28 mouse cellular contexts compared by ENCODE assay signal in the genomic region with DNA sequence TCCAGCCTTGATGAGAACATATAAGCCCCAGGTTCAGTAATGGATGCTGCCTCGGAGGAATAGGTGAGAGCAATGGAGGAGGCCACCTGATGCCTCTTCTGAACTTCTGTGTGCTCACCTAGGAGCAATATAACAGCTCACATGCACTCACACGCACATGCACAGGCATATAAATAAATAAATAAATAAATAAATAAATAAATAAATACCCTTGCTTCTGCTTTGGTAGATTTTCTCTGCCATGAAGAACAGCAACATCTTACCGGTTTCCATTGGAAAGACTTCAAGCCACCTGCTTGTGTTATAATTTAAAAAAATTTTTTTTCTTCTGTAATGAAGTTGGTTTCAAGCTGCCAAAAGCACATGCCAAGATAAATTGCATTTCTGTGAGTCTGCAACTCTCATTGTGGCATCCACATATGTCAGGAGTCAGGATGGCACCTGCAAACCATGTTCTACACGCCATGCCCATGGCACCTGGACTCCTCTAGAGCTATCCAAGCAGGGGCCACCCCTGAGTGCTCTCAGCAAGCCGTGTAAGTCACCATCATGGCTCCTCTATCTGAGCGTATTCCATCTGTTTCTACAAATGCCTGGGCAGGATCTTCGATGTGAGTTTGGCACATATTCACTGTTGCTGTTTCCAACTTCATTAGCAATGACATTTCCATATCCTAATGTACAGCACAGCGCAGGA.
A peak's percentile ranks its signal among the peaks of the same experiment; 100 is the strongest.
DNase-seq lines count a peak whose midpoint lies in the region; ATAC-seq lines count a peak whose summit lies in the region.
"Had no signal": no experiment of that assay in that cellular context is flagged by ENCODE, and none has a peak within 500 bp of the region (broad histone marks: within the 10 kb centered on the region; RNA-seq: fewer than 3 reads in every experiment).

No protein-coding gene starts in this region.

- H3K9me3 ChIP-seq in forebrain, embryonic 14.5 days (replicated peaks; ENCODE audit: control insufficient read depth, low read length), result no peaks in the 10 kb centered on the region
- no peaks in the 10 kb centered on the region for H3K9me3 ChIP-seq in forebrain, embryonic 11.5 days (ENCODE audit: control insufficient read depth, low read length)
- H3K9me3 ChIP-seq in forebrain, embryonic 16.5 days (ENCODE audit: control insufficient read depth, low read length), result no peaks in the 10 kb centered on the region
- H3K9me3 ChIP-seq in kidney, embryonic 16.5 days (ENCODE audit: low read length), result no peaks in the 10 kb centered on the region
- H3K9me3 ChIP-seq: heart, embryonic 12.5 days; hindbrain, embryonic 15.5 days; intestine, embryonic 15.5 days; limb, embryonic 13.5 days; liver, embryonic 12.5 days; midbrain, embryonic 13.5 days had no signal

- intact Hi-C loops in left cerebral cortex, postnatal 25 days (cut with DNase I), result no loop called here
- intact Hi-C loops in left cerebral cortex, postnatal 4 days (cut with DNase I), result no loop called here

- H3K27ac ChIP-seq in forebrain, embryonic 14.5 days (ENCODE audit: low read depth, low read length), result no peak overlapping the region; the same call in 1 of the 2 replicates
- H3K27ac ChIP-seq in forebrain, embryonic 11.5 days (ENCODE audit: low read depth, low read length), result no peak overlapping the region
- peak overlapping the region; percentile 57; the same call in 1 of the 2 replicates for H3K27ac ChIP-seq in forebrain, embryonic 16.5 days (ENCODE audit: low read length)
- no peak overlapping the region for H3K27ac ChIP-seq in kidney, embryonic 16.5 days (ENCODE audit: low read length)
- H3K27ac ChIP-seq: gastrocnemius, adult 2 months; heart, adult 2 months; hindbrain, embryonic 15.5 days; intestine, embryonic 15.5 days; limb, embryonic 13.5 days; liver, embryonic 12.5 days; midbrain, embryonic 13.5 days had no signal

- H3K27me3 ChIP-seq in forebrain, embryonic 14.5 days (replicated peaks; ENCODE audit: control insufficient read depth, insufficient read depth, low read length), result no peaks in the 10 kb centered on the region
- H3K27me3 ChIP-seq in forebrain, embryonic 11.5 days (ENCODE audit: control insufficient read depth, insufficient read depth, low read length), result no peaks in the 10 kb centered on the region
- no peaks in the 10 kb centered on the region for H3K27me3 ChIP-seq in forebrain, embryonic 16.5 days (replicated peaks; ENCODE audit: control insufficient read depth, insufficient read depth, low read length)
- H3K27me3 ChIP-seq in kidney, embryonic 16.5 days (ENCODE audit: insufficient read depth, low read length), result no peaks in the 10 kb centered on the region
- H3K27me3 ChIP-seq: heart, embryonic 12.5 days; hindbrain, embryonic 15.5 days; intestine, embryonic 15.5 days; limb, embryonic 13.5 days; liver, embryonic 12.5 days; megakaryocyte, embryonic 14.5 days; midbrain, embryonic 13.5 days had no signal

- peak; percentile 63 for DNase-seq in forebrain, embryonic 14.5 days (ENCODE audit: low spot score)
- DNase-seq in forebrain, embryonic 11.5 days (ENCODE audit: low spot score), result no peak
- DNase-seq in left cerebral cortex, postnatal 25 days (ENCODE audit: low spot score in 2 of 2), result peak; percentile 5 to 8
- DNase-seq in left cerebral cortex, postnatal 4 days, result no peak
- DNase-seq in layer of hippocampus, postnatal 14 days (ENCODE audit: low spot score in 2 of 2), result peak; percentile 23 to 43
- no peak for DNase-seq in adrenal gland, postnatal 36 days
- DNase-seq: adrenal gland, postnatal 14 days; cerebellum, adult 9-10 months; gastrocnemius, adult 2 months; gastrocnemius, postnatal 36 days; heart, adult 2 months; heart, postnatal 4 days; kidney, adult 8-10 months; kidney, postnatal 10 days; lung, adult 18-20 months; lung, postnatal 4 days; thymus, postnatal 4 days had no signal

- H3K9ac ChIP-seq in forebrain, embryonic 14.5 days (ENCODE audit: low read length), result no peak overlapping the region
- H3K9ac ChIP-seq in forebrain, embryonic 11.5 days (ENCODE audit: low read length), result no peak overlapping the region
- H3K9ac ChIP-seq in forebrain, embryonic 16.5 days (replicated peaks; ENCODE audit: low read depth, low read length), result no peak overlapping the region
- no peak overlapping the region for H3K9ac ChIP-seq in kidney, embryonic 16.5 days (replicated peaks; ENCODE audit: low read length)
- H3K9ac ChIP-seq: heart, embryonic 12.5 days; hindbrain, embryonic 15.5 days; intestine, embryonic 15.5 days; limb, embryonic 13.5 days; liver, embryonic 12.5 days; midbrain, embryonic 13.5 days had no signal

- ATAC-seq in forebrain, embryonic 14.5 days, result peak; percentile 84; the same call in 1 of the 2 replicates
- ATAC-seq in forebrain, embryonic 11.5 days (replicated peaks; ENCODE audit: low FRiP score), result no peak
- peak; percentile 95 for ATAC-seq in forebrain, embryonic 16.5 days
- ATAC-seq in kidney, embryonic 16.5 days (ENCODE audit: low FRiP score, low TSS enrichment), result no peak
- ATAC-seq: CD4-positive, CD25-positive, alpha-beta regulatory T cell, adult 4 months; intestine, embryonic 15.5 days; liver, embryonic 12.5 days; lung, postnatal 0 days; midbrain, embryonic 13.5 days had no signal

- H3K4me3 ChIP-seq in forebrain, embryonic 14.5 days (ENCODE audit: low read depth, low read length), result no peak overlapping the region
- H3K4me3 ChIP-seq in forebrain, embryonic 11.5 days (ENCODE audit: low read depth, low read length), result no peak overlapping the region
- no peak overlapping the region for H3K4me3 ChIP-seq in forebrain, embryonic 16.5 days (replicated peaks; ENCODE audit: low read length)
- H3K4me3 ChIP-seq in kidney, embryonic 16.5 days (ENCODE audit: low read length), result no peak overlapping the region
- H3K4me3 ChIP-seq: gastrocnemius, adult 2 months; heart, adult 2 months; heart, embryonic 12.5 days; hindbrain, embryonic 15.5 days; intestine, embryonic 15.5 days; limb, embryonic 13.5 days; liver, embryonic 12.5 days; megakaryocyte, embryonic 14.5 days; midbrain, embryonic 13.5 days had no signal

- no peaks in the 10 kb centered on the region for H3K36me3 ChIP-seq in forebrain, embryonic 14.5 days (ENCODE audit: control insufficient read depth, insufficient read depth, low read length)
- no peaks in the 10 kb centered on the region for H3K36me3 ChIP-seq in forebrain, embryonic 11.5 days (ENCODE audit: control insufficient read depth, insufficient read depth, low read length)
- H3K36me3 ChIP-seq in forebrain, embryonic 16.5 days (ENCODE audit: control insufficient read depth, insufficient read depth), result no peaks in the 10 kb centered on the region
- H3K36me3 ChIP-seq in kidney, embryonic 16.5 days (ENCODE audit: insufficient read depth, low read length), result no peaks in the 10 kb centered on the region
- H3K36me3 ChIP-seq: heart, embryonic 12.5 days; hindbrain, embryonic 15.5 days; intestine, embryonic 15.5 days; limb, embryonic 13.5 days; liver, embryonic 12.5 days; midbrain, embryonic 13.5 days had no signal

- H3K4me1 ChIP-seq in forebrain, embryonic 14.5 days (ENCODE audit: control insufficient read depth, insufficient read depth, low read length), result no peaks in the 10 kb centered on the region
- H3K4me1 ChIP-seq in forebrain, embryonic 11.5 days (replicated peaks; ENCODE audit: control insufficient read depth, insufficient read depth, low read length), result no peaks in the 10 kb centered on the region
- no peaks in the 10 kb centered on the region for H3K4me1 ChIP-seq in forebrain, embryonic 16.5 days (replicated peaks; ENCODE audit: control insufficient read depth, insufficient read depth, low read length)
- H3K4me1 ChIP-seq in kidney, embryonic 16.5 days (ENCODE audit: insufficient read depth, low read length), result peaks cover 10% of the 10 kb centered on the region
- H3K4me1 ChIP-seq: heart, embryonic 12.5 days; hindbrain, embryonic 15.5 days; intestine, embryonic 15.5 days; liver, embryonic 12.5 days; megakaryocyte, embryonic 14.5 days; midbrain, embryonic 13.5 days had no signal

- no peak overlapping the region for H3K4me2 ChIP-seq in forebrain, embryonic 14.5 days (ENCODE audit: low read length)
- H3K4me2 ChIP-seq in forebrain, embryonic 11.5 days (ENCODE audit: low read depth, low read length, severe bottlenecking), result no peak overlapping the region
- H3K4me2 ChIP-seq in forebrain, embryonic 16.5 days (ENCODE audit: low read length), result no peak overlapping the region
- H3K4me2 ChIP-seq in kidney, embryonic 16.5 days (replicated peaks; ENCODE audit: low read depth, low read length), result no peak overlapping the region
- H3K4me2 ChIP-seq: heart, embryonic 12.5 days; hindbrain, embryonic 15.5 days; intestine, embryonic 15.5 days; limb, embryonic 13.5 days; liver, embryonic 12.5 days; midbrain, embryonic 13.5 days had no signal

- 79% methylated on average over 8 of the region's 8 CpGs for WGBS in forebrain, embryonic 14.5 days
- 90% methylated on average over 8 of the region's 8 CpGs for WGBS in forebrain, embryonic 11.5 days
- WGBS in forebrain, embryonic 16.5 days, result 69% methylated on average over 8 of the region's 8 CpGs
- 88% methylated on average over 8 of the region's 8 CpGs for WGBS in kidney, embryonic 16.5 days

Comparison
In these comparisons a context has a peak if more than half of its experiments do, and no peak if none do; other contexts are left out.
1. ATAC-seq: peak in forebrain, embryonic 14.5 days (single experiment) and forebrain, embryonic 16.5 days (single experiment); none in forebrain, embryonic 11.5 days (single experiment) and kidney, embryonic 16.5 days (single experiment).
2. DNase-seq: peak in forebrain, embryonic 14.5 days (single experiment), left cerebral cortex, postnatal 25 days (2 of 2) and layer of hippocampus, postnatal 14 days (2 of 2); none in forebrain, embryonic 11.5 days (single experiment), left cerebral cortex, postnatal 4 days (single experiment) and adrenal gland, postnatal 36 days (0 of 2).